Mouse (Mus musculus) brain, embryonic 14.5 days (tissue): ENCODE data around the gene Sash1.

Source experiments
- CTCF ChIP-seq: fragments of 200-500 bp; IDR thresholded peaks from 2 replicates; pipeline ENCODE4 v1.5.1; 2012; ENCODE audit warnings: inconsistent platforms, mild to moderate bottlenecking, moderate library complexity, borderline replicate concordance; ENCODE audit not compliant: insufficient read depth, insufficient read length; ENCODE audit errors: extremely low read depth
- POLR2A ChIP-seq: fragments of 200-500 bp; IDR thresholded peaks from 2 replicates; pipeline ENCODE4 v1.6.1; 2012; ENCODE audit warnings: mild to moderate bottlenecking, inconsistent platforms, borderline replicate concordance; ENCODE audit not compliant: poor library complexity, insufficient read depth, insufficient read length, severe bottlenecking; ENCODE audit errors: extremely low read depth

- TF ChIP-seq CTCF (no peak), POLR2A (no peak)
These were observed 621 bp upstream of the Sash1 start for GRCm38 (mm10) chr10:8886528-8886854.
